Mouse (Mus musculus) forebrain, postnatal 0 days (tissue): Measurements from ENCODE around the gene Crlf1. TPM values are rescaled to one million over a fixed set of nuclear protein-coding genes. Genes with fewer than 3 reads are reported as not detected.

Experiments
- ATAC-seq: fragments of 200-750 bp; cut with Nextera tagmentation; 2 replicates; pipeline ENCODE4 v1.8.0; 2017; ENCODE audit warnings: mild to moderate bottlenecking, moderate library complexity
- DNase-seq: peaks from one replicate; pipeline ENCODE4 v3.0.0-alpha.2; 2015
- H3K27ac ChIP-seq: fragments of 300-500 bp; sonication (generic); 2 replicates; pipeline ENCODE4 v1.5.1; 2014; ENCODE audit warnings: low read depth, mild to moderate bottlenecking, antibody characterized with exemption, low read length, moderate library complexity, mixed read lengths
- H3K27me3 ChIP-seq: fragments of 300-500 bp; sonication (generic); 2 replicates; pipeline ENCODE4 v1.6.1; 2014; ENCODE audit warnings: mild to moderate bottlenecking, low read length, mixed read lengths; ENCODE audit not compliant: insufficient read depth
- H3K36me3 ChIP-seq: fragments of 300-500 bp; sonication (generic); 2 replicates; pipeline ENCODE4 v1.6.1; 2014; ENCODE audit warnings: mild to moderate bottlenecking, moderate library complexity; ENCODE audit not compliant: insufficient read depth
- H3K4me1 ChIP-seq: fragments of 300-500 bp; sonication (generic); 2 replicates; pipeline ENCODE4 v1.6.1; 2014; ENCODE audit warnings: antibody characterized with exemption; ENCODE audit not compliant: insufficient read depth
- H3K4me2 ChIP-seq: fragments of 300-500 bp; sonication (generic); 2 replicates; pipeline ENCODE4 v1.6.1; 2014; ENCODE audit warnings: low read depth, mild to moderate bottlenecking, moderate library complexity
- H3K4me3 ChIP-seq: fragments of 300-500 bp; sonication (generic); 2 replicates; pipeline ENCODE4 v1.5.1; 2014; ENCODE audit warnings: low read depth, low read length, mixed read lengths
- H3K9ac ChIP-seq: fragments of 300-500 bp; sonication (generic); 2 replicates; pipeline ENCODE4 v1.6.1; 2014; ENCODE audit warnings: mild to moderate bottlenecking
- H3K9me3 ChIP-seq: fragments of 300-500 bp; sonication (generic); 2 replicates; pipeline ENCODE4 v1.6.1; 2016; ENCODE audit warnings: low read length
- CTCF ChIP-seq: sonication (generic); IDR thresholded peaks from 2 replicates; pipeline ENCODE4 v1.5.1; 2016; ENCODE audit warnings: antibody characterized with exemption, control low read depth, low read depth
- WGBS: fragments of 180-500 bp; shearing (Covaris S2); extraction: QIAGEN DNeasy Blood & Tissue Kit; methylation state at CpG from one replicate; pipeline ENCODE4 v1.1.7; 2014; 5-methylcytosine and 5-hydroxymethylcytosine counted together
- polyA plus RNA-seq: library from polyadenylated mRNA; unstranded; fragments of >200 nt; fragmentation: Nextera tagmentation; extraction: Ambion mirVana; gene quantifications from 2 replicates; pipeline ENCODE4 v1.2.1, GENCODE M21; 2015
- total RNA-seq: library from RNA; depleted of rRNA; stranded (reverse); fragments of >200 nt; gene quantifications from 2 replicates; pipeline ENCODE4 v1.2.3, GENCODE M21; 2014

Crlf1 gene
- total and polyA plus RNA-seq, 2 experiments from 2014 or later = 6.5 to 24.6 TPM

DNA sequence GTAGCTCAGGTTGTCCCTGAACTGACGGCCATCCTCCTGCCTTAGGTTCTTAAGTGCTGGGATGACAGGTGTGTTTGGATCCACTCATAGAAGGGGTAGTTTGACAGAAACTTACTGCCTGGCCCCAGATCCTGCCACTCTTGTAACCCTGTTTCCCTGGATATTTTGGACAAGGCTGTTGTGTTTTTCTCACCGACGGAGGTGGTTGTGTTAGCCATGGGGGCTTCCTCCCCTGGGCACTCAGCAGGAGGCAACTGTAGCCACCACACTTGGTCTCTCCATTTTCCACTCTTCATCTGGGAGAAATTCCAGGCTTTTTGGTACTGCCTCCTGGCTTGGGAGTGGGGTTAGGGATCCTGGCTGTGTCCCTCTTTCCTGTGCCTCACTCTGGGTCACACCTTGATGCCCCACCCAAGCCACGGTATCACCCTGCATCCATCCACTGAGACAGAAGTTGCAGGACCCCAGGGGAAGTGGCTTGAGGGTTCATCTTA is 47.1 kb downstream of the Crlf1 start:
- Histone ChIP-seq H3K4me1 (peaks cover 11% of the 10 kb centered on the region; the same call in 1 of the 2 replicates), H3K27me3 (no peaks in the 10 kb centered on the region), H3K27ac (peak overlapping the region; percentile 91; the same call in 1 of the 2 replicates), H3K4me3 (peak overlapping the region; percentile 90), H3K36me3 (peaks cover 20% of the 10 kb centered on the region), H3K9ac (peak overlapping the region; percentile 84), H3K9me3 (no peaks in the 10 kb centered on the region), H3K4me2 (peak overlapping the region; percentile 93)
- WGBS = 16% methylated on average over 4 of the region's 4 CpGs
- no peak for TF ChIP-seq CTCF
- ATAC-seq (no peak), DNase-seq (no peak)

GRCm38 (mm10) chr8:70540507-70541071 is 47.6 kb downstream of the Crlf1 start:
- Histone ChIP-seq H3K4me2 (peak overlapping the region; percentile 93), H3K9me3 (no peaks in the 10 kb centered on the region), H3K27ac (no peak overlapping the region), H3K9ac (peak overlapping the region; percentile 84), H3K27me3 (no peaks in the 10 kb centered on the region), H3K36me3 (peaks cover 15% of the 10 kb centered on the region; the same call in 1 of the 2 replicates), H3K4me3 (peak overlapping the region; percentile 90), H3K4me1 (peaks cover 11% of the 10 kb centered on the region; the same call in 1 of the 2 replicates)
- TF ChIP-seq CTCF = no peak
- 50% methylated on average over 7 of the region's 7 CpGs for WGBS
- DNase-seq (no peak), ATAC-seq (no peak)

GRCm38 (mm10) chr8:70541081-70541480 is 48.1 kb downstream of the Crlf1 start:
- Histone ChIP-seq H3K9ac (no peak overlapping the region), H3K36me3 (peaks cover 15% of the 10 kb centered on the region; the same call in 1 of the 2 replicates), H3K27ac (no peak overlapping the region), H3K4me3 (no peak overlapping the region), H3K4me1 (peaks cover 11% of the 10 kb centered on the region; the same call in 1 of the 2 replicates), H3K27me3 (no peaks in the 10 kb centered on the region), H3K9me3 (no peaks in the 10 kb centered on the region), H3K4me2 (peak overlapping the region; percentile 93)
- WGBS = 82% methylated on average over 5 of the region's 5 CpGs
- no peak for TF ChIP-seq CTCF
- ATAC-seq (no peak), DNase-seq (no peak)

DNA sequence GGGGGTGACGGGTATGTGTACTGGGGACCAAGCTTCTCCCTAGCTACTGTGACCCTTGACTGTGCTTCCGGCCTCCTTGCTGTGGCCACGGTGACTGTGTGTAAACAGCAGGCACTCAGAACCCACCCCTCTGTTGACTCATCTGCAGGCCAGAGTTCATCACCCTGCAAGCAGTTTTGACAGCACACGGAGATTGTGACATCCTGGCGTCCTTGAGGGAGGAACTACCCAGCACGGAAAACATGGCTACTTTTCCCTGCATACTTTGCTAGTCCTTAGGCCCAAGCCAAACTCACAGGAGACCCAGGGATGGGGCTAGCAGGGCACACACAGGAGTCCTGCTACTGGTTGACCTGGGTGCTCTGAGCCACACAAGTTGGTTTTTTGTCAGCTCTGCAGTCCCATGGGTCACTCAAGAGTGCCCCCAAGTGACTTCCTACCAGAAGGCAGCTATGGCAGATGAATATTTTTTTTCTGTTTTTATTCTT is 51.3 kb downstream of the Crlf1 start:
- no peak overlapping the region for H3K4me2 ChIP-seq
- 0 out of 2 replicates have a peak, but pooled peaks cover 5% of the 10 kb centered on the region for H3K36me3 ChIP-seq
- H3K27ac ChIP-seq = no peak overlapping the region
- WGBS = 78% methylated on average over 6 of the region's 6 CpGs
- peaks cover 11% of the 10 kb centered on the region; the same call in 1 of the 2 replicates for H3K4me1 ChIP-seq
- ATAC-seq (no peak), DNase-seq (no peak)
- H3K4me3 ChIP-seq = no peak overlapping the region
- no peaks in the 10 kb centered on the region for H3K27me3 ChIP-seq
- no peak overlapping the region for H3K9ac ChIP-seq
- peak; percentile 33; the same call in 1 of the 2 replicates for TF ChIP-seq CTCF
- no peaks in the 10 kb centered on the region for H3K9me3 ChIP-seq

DNA sequence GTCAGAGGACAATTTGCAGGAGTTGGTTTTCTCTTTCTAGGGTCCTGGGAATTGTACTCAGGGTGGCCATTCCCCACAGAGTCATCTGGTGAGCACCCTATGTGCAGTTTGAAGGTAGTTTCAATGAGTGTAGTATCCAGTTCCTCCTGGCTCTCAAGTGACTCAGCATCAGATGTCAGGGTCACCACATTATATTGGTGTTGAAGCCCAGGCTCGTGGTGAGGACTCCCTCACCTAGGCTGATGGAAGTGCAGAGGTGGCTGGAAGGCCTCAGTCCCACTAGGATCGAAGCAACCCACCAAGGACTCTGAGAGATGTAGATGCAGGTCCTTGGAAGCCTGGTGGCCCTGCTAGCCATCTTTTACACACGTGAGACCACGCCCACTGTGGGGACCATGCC is 53.5 kb downstream of the Crlf1 start:
- DNase-seq (no peak), ATAC-seq (no peak)
- no peaks in the 10 kb centered on the region for H3K27me3 ChIP-seq
- H3K27ac ChIP-seq = no peak overlapping the region
- no peak overlapping the region for H3K4me3 ChIP-seq
- H3K9ac ChIP-seq = no peak overlapping the region
- no peak for TF ChIP-seq CTCF
- 0 out of 2 replicates have a peak, but pooled peaks cover 5% of the 10 kb centered on the region for H3K36me3 ChIP-seq
- 90% methylated on average over 4 of the region's 4 CpGs for WGBS
- no peak overlapping the region for H3K4me2 ChIP-seq
- no peaks in the 10 kb centered on the region for H3K9me3 ChIP-seq
- no peaks in the 10 kb centered on the region for H3K4me1 ChIP-seq

- no peak overlapping the region for H3K4me2 ChIP-seq
- DNase-seq = no peak
- H3K9me3 ChIP-seq = no peaks in the 10 kb centered on the region
- H3K27me3 ChIP-seq = no peaks in the 10 kb centered on the region
- WGBS = 96% methylated on average over 6 of the region's 6 CpGs
- no peak overlapping the region for H3K4me3 ChIP-seq
- H3K36me3 ChIP-seq = 0 out of 2 replicates have a peak, but pooled peaks cover 5% of the 10 kb centered on the region
- H3K9ac ChIP-seq = no peak overlapping the region
- no peak for ATAC-seq
- no peak overlapping the region for H3K27ac ChIP-seq
- no peak for TF ChIP-seq CTCF
- H3K4me1 ChIP-seq = no peaks in the 10 kb centered on the region
Observed at GRCm38 (mm10) chr8:70547762-70548161, 54.8 kb downstream of the Crlf1 start.
